Mouse (Mus musculus): ENCODE measurements at regions not wholly inside any gene's neighbourhood (a gene's known extent, or its start where the extent isn't known, plus 50 kb on each side); places are given as distances from the start of the nearest gene placed in this dataset.
"Not testable (repeated sequence)": the region's sequence is repeated elsewhere in the genome, so short reads cannot be mapped to it uniquely, and the experiment has no call there.

DNA sequence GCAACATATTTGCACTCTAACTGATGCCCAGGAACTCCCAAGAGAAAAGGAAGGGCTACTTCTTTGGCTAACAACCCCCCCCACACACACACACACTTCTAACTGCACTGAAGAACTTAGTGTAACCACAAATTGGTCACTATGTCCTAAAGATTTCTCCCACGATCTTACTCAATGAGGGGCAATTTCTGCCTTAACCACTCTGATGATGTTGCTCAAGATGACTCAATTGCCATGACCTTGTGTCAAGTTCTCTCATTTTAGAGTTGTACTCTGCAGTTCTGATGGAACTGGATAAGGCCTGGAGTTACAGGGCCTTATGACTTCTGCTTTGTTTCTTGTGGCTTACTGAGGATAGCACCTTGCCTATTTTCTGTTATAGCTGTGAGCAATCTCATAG lies 81.7 kb downstream of the Sem1 start:
- Histone ChIP-seq H3K4me3 (ENCODE audit: low read depth, low read length) (no peak overlapping the region), H3K36me3 (ENCODE audit: insufficient read depth) (no peaks in the 10 kb centered on the region), H3K4me2 (no peak overlapping the region), H3K9me3 (ENCODE audit: low read depth, low read length) (no peaks in the 10 kb centered on the region), H3K4me1 (ENCODE audit: insufficient read depth) (no peaks in the 10 kb centered on the region), H3K9ac (no peak overlapping the region), H3K27me3 (ENCODE audit: insufficient read depth, low read length) (no peaks in the 10 kb centered on the region), H3K27ac (ENCODE audit: low read depth) (no peak overlapping the region)
- no peak for TF ChIP-seq CTCF (IDR thresholded peaks at IDR 0.05; ENCODE audit: low read depth)
- ATAC-seq (ENCODE audit: insufficient read depth) (no peak), DNase-seq (no peak)
- 85% methylated on average over 1 of the region's 1 CpGs for WGBS

DNA sequence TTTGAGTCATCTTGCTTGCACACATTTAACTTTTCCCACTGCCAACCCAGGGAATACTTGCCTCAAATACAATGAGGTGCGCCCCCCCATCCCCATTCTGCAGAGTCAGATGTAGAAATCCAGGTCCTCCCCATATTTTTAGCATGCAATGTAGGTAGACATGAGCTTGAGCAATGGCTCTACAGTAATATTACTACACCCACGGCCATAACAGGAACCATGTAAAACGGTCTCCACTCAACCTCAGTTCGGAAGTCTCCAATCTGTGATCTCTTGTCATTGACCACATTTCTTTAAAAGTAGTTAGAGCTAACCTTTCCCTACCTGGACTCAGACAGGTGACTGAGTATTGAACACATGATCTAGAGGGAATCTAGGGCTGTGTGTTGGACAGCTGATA lies 82.1 kb downstream of the Sem1 start:
- Histone ChIP-seq H3K27me3 (ENCODE audit: insufficient read depth, low read length) (no peaks in the 10 kb centered on the region), H3K9me3 (ENCODE audit: low read depth, low read length) (no peaks in the 10 kb centered on the region), H3K4me1 (ENCODE audit: insufficient read depth) (no peaks in the 10 kb centered on the region), H3K9ac (no peak overlapping the region), H3K4me2 (no peak overlapping the region), H3K36me3 (ENCODE audit: insufficient read depth) (no peaks in the 10 kb centered on the region), H3K27ac (ENCODE audit: low read depth) (no peak overlapping the region), H3K4me3 (ENCODE audit: low read depth, low read length) (no peak overlapping the region)
- 84% methylated on average over 4 of the region's 4 CpGs for WGBS
- DNase-seq (no peak), ATAC-seq (ENCODE audit: insufficient read depth) (no peak)
- TF ChIP-seq CTCF (IDR thresholded peaks at IDR 0.05; ENCODE audit: low read depth) = no peak

DNA sequence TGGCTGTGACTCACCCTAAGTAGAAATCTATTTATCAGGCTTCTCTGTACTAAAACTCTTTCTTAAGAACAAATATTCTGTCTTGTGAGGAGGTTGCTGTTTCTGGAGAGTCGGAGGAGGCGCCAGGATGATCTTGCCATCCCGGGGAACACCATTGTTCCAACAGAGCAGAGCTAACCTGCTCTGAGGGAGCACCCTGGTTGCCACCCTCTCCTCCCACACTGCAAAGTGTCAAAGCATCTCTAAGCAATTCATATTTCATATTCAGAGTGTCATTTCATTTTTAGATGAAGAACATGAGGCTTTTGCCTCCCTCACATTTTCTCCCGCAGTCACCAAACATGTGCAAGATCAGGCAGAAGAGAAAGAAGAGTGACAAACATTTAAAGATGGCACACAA lies 90.3 kb downstream of the Sem1 start:
- WGBS = 79% methylated on average over 4 of the region's 4 CpGs
- no peak for TF ChIP-seq CTCF (IDR thresholded peaks at IDR 0.05; ENCODE audit: low read depth)

DNA sequence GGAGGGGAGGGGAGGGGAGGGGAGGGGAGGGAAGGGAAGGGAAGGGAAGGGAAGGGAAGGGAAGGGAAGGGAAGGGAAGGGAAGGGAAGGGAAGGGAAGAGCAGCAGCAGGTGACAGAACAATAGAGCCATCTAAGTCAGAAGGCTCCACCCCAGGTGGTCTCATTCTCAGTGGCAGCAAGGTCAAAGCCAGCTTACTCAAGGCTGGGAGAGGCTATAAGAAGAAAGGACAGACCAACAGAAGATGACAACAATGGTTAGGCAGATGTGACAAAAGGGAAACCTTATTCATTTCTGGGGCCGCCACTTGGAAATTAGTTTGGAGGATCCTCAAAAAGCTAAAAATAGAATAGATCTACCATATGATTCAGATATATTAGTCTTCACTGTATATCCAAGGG lies 96.9 kb downstream of the Sem1 start:
- H3K4me1 ChIP-seq (ENCODE audit: insufficient read depth); H3K4me3 ChIP-seq (ENCODE audit: low read depth, low read length); H3K27me3 ChIP-seq (ENCODE audit: insufficient read depth, low read length); H3K36me3 ChIP-seq (ENCODE audit: insufficient read depth); H3K9ac ChIP-seq; H3K4me2 ChIP-seq; DNase-seq; H3K27ac ChIP-seq (ENCODE audit: low read depth); ATAC-seq (ENCODE audit: insufficient read depth); H3K9me3 ChIP-seq (ENCODE audit: low read depth, low read length): not testable (repeated sequence)
- WGBS = 78% methylated on average over 1 of the region's 1 CpGs

More for the DNA sequence above, 90.3 kb downstream of the Sem1 start:
- Histone ChIP-seq H3K9ac (no peak overlapping the region), H3K27ac (ENCODE audit: low read depth) (no peak overlapping the region), H3K27me3 (ENCODE audit: insufficient read depth, low read length) (no peaks in the 10 kb centered on the region), H3K4me3 (ENCODE audit: low read depth, low read length) (no peak overlapping the region), H3K4me1 (ENCODE audit: insufficient read depth) (no peaks in the 10 kb centered on the region), H3K9me3 (ENCODE audit: low read depth, low read length) (no peaks in the 10 kb centered on the region), H3K4me2 (no peak overlapping the region), H3K36me3 (ENCODE audit: insufficient read depth) (no peaks in the 10 kb centered on the region)
- DNase-seq (no peak), ATAC-seq (ENCODE audit: insufficient read depth) (no peak)

DNA sequence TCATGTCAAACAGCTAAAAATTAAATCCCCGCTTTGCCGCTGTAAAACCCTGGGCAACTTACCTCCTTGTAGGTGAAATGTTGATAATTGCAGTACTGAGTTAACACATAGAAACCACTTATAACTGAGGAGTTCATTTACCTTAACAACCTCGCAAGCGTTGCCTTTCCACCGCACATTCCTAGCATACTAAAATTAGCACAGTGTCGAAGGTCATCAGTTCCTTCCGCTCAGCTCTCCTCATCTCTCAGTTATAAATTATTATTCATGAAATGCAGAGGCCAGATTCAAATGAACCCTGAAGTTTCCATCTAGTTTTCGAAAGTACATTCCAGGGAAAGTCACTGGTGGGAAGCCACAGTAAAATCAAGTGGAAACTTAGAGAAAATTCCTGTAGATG lies 108.1 kb downstream of the Sem1 start:
- Histone ChIP-seq H3K4me1 (ENCODE audit: insufficient read depth) (no peaks in the 10 kb centered on the region), H3K36me3 (ENCODE audit: insufficient read depth) (no peaks in the 10 kb centered on the region), H3K9ac (no peak overlapping the region), H3K4me2 (no peak overlapping the region), H3K27me3 (ENCODE audit: insufficient read depth, low read length) (no peaks in the 10 kb centered on the region), H3K27ac (ENCODE audit: low read depth) (no peak overlapping the region), H3K9me3 (ENCODE audit: low read depth, low read length) (no peaks in the 10 kb centered on the region), H3K4me3 (ENCODE audit: low read depth, low read length) (no peak overlapping the region)
- DNase-seq (peak; percentile 27), ATAC-seq (ENCODE audit: insufficient read depth) (no peak)
- TF ChIP-seq CTCF (IDR thresholded peaks at IDR 0.05; ENCODE audit: low read depth) = no peak
- 46% methylated on average over 8 of the region's 8 CpGs for whole genome bisulfite sequencing

DNA sequence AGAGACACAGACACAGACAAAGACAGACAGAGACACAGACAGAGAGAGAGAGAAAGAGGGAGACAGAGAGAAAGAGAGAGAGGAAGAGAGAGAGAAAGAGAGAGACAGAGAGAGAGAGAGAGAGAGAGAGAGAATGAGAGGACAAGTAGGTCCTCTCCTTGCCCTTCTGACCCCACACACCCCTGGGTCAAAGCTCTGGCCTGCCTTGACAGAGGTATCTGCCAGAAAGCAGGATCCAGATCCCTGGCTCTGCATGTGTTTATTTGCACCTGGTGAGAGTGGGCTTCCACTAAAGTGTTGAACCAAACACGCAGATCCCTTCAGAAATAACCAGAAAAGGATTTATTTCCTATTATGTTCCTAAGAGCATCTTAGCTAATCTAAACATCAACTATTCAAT lies 110.9 kb downstream of the Sem1 start:
- DNase-seq = no peak
- Histone ChIP-seq H3K9ac (no peak overlapping the region), H3K4me1 (ENCODE audit: insufficient read depth) (no peaks in the 10 kb centered on the region), H3K27ac (ENCODE audit: low read depth) (no peak overlapping the region), H3K9me3 (ENCODE audit: low read depth, low read length) (no peaks in the 10 kb centered on the region), H3K4me3 (ENCODE audit: low read depth, low read length) (no peak overlapping the region), H3K4me2 (no peak overlapping the region), H3K36me3 (ENCODE audit: insufficient read depth) (no peaks in the 10 kb centered on the region), H3K27me3 (ENCODE audit: insufficient read depth, low read length) (no peaks in the 10 kb centered on the region)
- ATAC-seq (ENCODE audit: insufficient read depth) = no peak
- WGBS = 18% methylated on average over 1 of the region's 1 CpGs
- no peak for TF ChIP-seq CTCF (IDR thresholded peaks at IDR 0.05; ENCODE audit: low read depth)

DNA sequence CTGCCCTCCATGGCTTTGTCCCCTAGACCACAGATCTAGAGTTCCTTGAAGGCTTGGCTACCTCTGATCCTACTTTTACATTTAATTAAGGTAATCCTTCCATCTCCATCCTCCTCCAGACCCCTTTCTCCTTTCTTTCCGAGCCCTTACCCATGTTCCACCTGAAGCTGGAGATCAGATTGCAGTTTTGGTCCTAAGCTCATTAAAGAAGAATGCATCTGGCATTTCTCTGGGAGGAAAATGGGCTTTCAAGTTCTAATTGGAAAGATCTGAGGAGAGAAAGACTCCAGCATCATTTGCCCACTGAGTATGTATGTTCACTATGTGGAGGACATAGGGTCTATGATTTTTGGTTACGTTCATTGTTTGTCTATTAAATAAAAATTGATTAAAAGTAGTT lies 112.2 kb downstream of the Sem1 start:
- DNase-seq (no peak), ATAC-seq (ENCODE audit: insufficient read depth) (no peak)
- Histone ChIP-seq H3K27ac (ENCODE audit: low read depth) (no peak overlapping the region), H3K4me1 (ENCODE audit: insufficient read depth) (no peaks in the 10 kb centered on the region), H3K9ac (no peak overlapping the region), H3K4me3 (ENCODE audit: low read depth, low read length) (no peak overlapping the region), H3K9me3 (ENCODE audit: low read depth, low read length) (no peaks in the 10 kb centered on the region), H3K27me3 (ENCODE audit: insufficient read depth, low read length) (no peaks in the 10 kb centered on the region), H3K4me2 (no peak overlapping the region), H3K36me3 (ENCODE audit: insufficient read depth) (no peaks in the 10 kb centered on the region)
- WGBS = 70% methylated on average over 2 of the region's 2 CpGs
- no peak for TF ChIP-seq CTCF (IDR thresholded peaks at IDR 0.05; ENCODE audit: low read depth)

DNA sequence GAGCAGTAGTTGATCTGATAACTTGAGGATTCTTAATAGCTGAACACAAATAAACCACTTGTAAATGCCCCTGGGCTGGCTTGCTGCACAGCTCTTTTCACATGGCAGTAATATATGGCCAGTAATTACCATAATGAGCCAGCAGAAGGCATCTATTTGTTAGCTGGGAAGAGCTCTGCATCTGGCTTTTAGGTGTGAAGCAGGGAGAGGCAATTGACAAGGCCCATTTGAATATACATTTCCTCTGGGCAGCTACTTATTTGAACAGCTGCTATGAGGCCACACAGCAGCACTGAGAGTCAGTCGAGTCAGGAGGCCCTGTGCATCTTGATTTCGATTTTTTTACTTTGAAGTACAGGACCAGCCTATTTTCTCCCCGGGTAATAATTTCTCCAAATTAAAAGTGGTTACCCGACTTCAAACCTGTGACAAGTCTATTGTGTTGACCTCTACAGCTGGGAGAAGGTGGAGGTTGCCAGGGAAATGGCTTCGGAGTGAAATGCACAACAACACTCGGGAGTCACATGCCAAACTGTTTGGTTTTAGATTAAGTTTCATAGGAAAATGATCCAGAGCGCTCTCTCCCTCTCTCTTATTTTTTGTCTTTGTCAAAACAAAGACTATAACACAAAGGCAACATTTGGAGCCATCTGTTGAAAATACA lies 114.5 kb downstream of the Sem1 start:
- Histone ChIP-seq H3K9me3 (ENCODE audit: low read depth, low read length) (no peaks in the 10 kb centered on the region), H3K36me3 (ENCODE audit: insufficient read depth) (no peaks in the 10 kb centered on the region), H3K4me1 (ENCODE audit: insufficient read depth) (no peaks in the 10 kb centered on the region), H3K27ac (ENCODE audit: low read depth) (no peak overlapping the region), H3K4me2 (no peak overlapping the region), H3K4me3 (ENCODE audit: low read depth, low read length) (no peak overlapping the region), H3K9ac (no peak overlapping the region), H3K27me3 (ENCODE audit: insufficient read depth, low read length) (no peaks in the 10 kb centered on the region)
- no peak for ATAC-seq (ENCODE audit: insufficient read depth)
- 21% methylated on average over 7 of the region's 7 CpGs for WGBS
- DNase-seq = peak; percentile 7
- TF ChIP-seq CTCF (IDR thresholded peaks at IDR 0.05; ENCODE audit: low read depth) = 0 out of 2 replicates have a peak, but pooled peaks have one; percentile 8
